Mouse (Mus musculus): ENCODE measurements at regions not wholly inside any gene's neighbourhood (a gene's known extent, or its start where the extent isn't known, plus 50 kb on each side); places are given as distances from the start of the nearest gene placed in this dataset.

GRCm38 (mm10) chr8:24227331-24228072 lies 498.1 kb downstream of the Adam3 start:
- Histone ChIP-seq H3K27ac (ENCODE audit: low read length) (no peak overlapping the region), H3K27me3 (ENCODE audit: control insufficient read depth, insufficient read depth, low read length) (no peaks in the 10 kb centered on the region), H3K36me3 (ENCODE audit: control insufficient read depth, insufficient read depth, low read length) (no peaks in the 10 kb centered on the region), H3K4me1 (ENCODE audit: control insufficient read depth, insufficient read depth, low read length) (no peaks in the 10 kb centered on the region), H3K4me3 (ENCODE audit: low read depth, low read length) (no peak overlapping the region), H3K9me3 (ENCODE audit: control insufficient read depth, low read depth, low read length) (no peaks in the 10 kb centered on the region), H3K9ac (replicated peaks; ENCODE audit: low read depth, low read length) (no peak overlapping the region), H3K4me2 (replicated peaks; ENCODE audit: low read depth, low read length) (no peak overlapping the region)
- ATAC-seq (ENCODE audit: insufficient number of reproducible peaks, insufficient read depth, low FRiP score, low read depth): 0 out of 2 replicates have a peak, but pooled peaks have one; percentile 28
- WGBS: 44% methylated on average over 5 of the region's 5 CpGs

GRCm38 (mm10) chr8:24220222-24220621 lies 505.4 kb downstream of the Adam3 start:
- H3K27me3 ChIP-seq (ENCODE audit: control insufficient read depth, insufficient read depth, low read length): no peaks in the 10 kb centered on the region
- H3K36me3 ChIP-seq (ENCODE audit: control insufficient read depth, insufficient read depth, low read length): no peaks in the 10 kb centered on the region
- no peak overlapping the region for H3K4me3 ChIP-seq (ENCODE audit: low read depth, low read length)
- no peaks in the 10 kb centered on the region for H3K4me1 ChIP-seq (ENCODE audit: control insufficient read depth, insufficient read depth, low read length)
- ATAC-seq (ENCODE audit: insufficient number of reproducible peaks, insufficient read depth, low FRiP score, low read depth): no peak
- H3K4me2 ChIP-seq (replicated peaks; ENCODE audit: low read depth, low read length): no peak overlapping the region
- H3K9ac ChIP-seq (replicated peaks; ENCODE audit: low read depth, low read length): no peak overlapping the region
- WGBS: 41% methylated on average over 8 of the region's 8 CpGs
- no peak overlapping the region for H3K27ac ChIP-seq (ENCODE audit: low read length)
- H3K9me3 ChIP-seq (ENCODE audit: control insufficient read depth, low read depth, low read length): no peaks in the 10 kb centered on the region

GRCm38 (mm10) chr8:24216655-24217054 lies 509.0 kb downstream of the Adam3 start:
- Histone ChIP-seq H3K27ac (ENCODE audit: low read length) (no peak overlapping the region), H3K4me2 (replicated peaks; ENCODE audit: low read depth, low read length) (no peak overlapping the region), H3K9me3 (ENCODE audit: control insufficient read depth, low read depth, low read length) (no peaks in the 10 kb centered on the region), H3K4me1 (ENCODE audit: control insufficient read depth, insufficient read depth, low read length) (no peaks in the 10 kb centered on the region), H3K9ac (replicated peaks; ENCODE audit: low read depth, low read length) (no peak overlapping the region), H3K27me3 (ENCODE audit: control insufficient read depth, insufficient read depth, low read length) (no peaks in the 10 kb centered on the region), H3K4me3 (ENCODE audit: low read depth, low read length) (no peak overlapping the region), H3K36me3 (ENCODE audit: control insufficient read depth, insufficient read depth, low read length) (no peaks in the 10 kb centered on the region)
- no peak for ATAC-seq (ENCODE audit: insufficient number of reproducible peaks, insufficient read depth, low FRiP score, low read depth)
- WGBS: 80% methylated on average over 6 of the region's 6 CpGs

GRCm38 (mm10) chr8:24215510-24216138 lies 510.0 kb downstream of the Adam3 start:
- no peak for ATAC-seq (ENCODE audit: insufficient number of reproducible peaks, insufficient read depth, low FRiP score, low read depth)
- no peak overlapping the region for H3K9ac ChIP-seq (replicated peaks; ENCODE audit: low read depth, low read length)
- no peak overlapping the region for H3K4me2 ChIP-seq (replicated peaks; ENCODE audit: low read depth, low read length)
- no peak overlapping the region for H3K4me3 ChIP-seq (ENCODE audit: low read depth, low read length)
- 55% methylated on average over 9 of the region's 9 CpGs for WGBS
- no peaks in the 10 kb centered on the region for H3K27me3 ChIP-seq (ENCODE audit: control insufficient read depth, insufficient read depth, low read length)
- no peak overlapping the region for H3K27ac ChIP-seq (ENCODE audit: low read length)
- H3K36me3 ChIP-seq (ENCODE audit: control insufficient read depth, insufficient read depth, low read length): no peaks in the 10 kb centered on the region
- no peaks in the 10 kb centered on the region for H3K9me3 ChIP-seq (ENCODE audit: control insufficient read depth, low read depth, low read length)
- H3K4me1 ChIP-seq (ENCODE audit: control insufficient read depth, insufficient read depth, low read length): no peaks in the 10 kb centered on the region

- 82% methylated on average over 4 of the region's 4 CpGs for WGBS
- H3K4me1 ChIP-seq (ENCODE audit: control insufficient read depth, insufficient read depth, low read length): no peaks in the 10 kb centered on the region
- H3K27ac ChIP-seq (ENCODE audit: low read length): no peak overlapping the region
- H3K4me2 ChIP-seq (replicated peaks; ENCODE audit: low read depth, low read length): no peak overlapping the region
- H3K9me3 ChIP-seq (ENCODE audit: control insufficient read depth, low read depth, low read length): no peaks in the 10 kb centered on the region
- H3K36me3 ChIP-seq (ENCODE audit: control insufficient read depth, insufficient read depth, low read length): no peaks in the 10 kb centered on the region
- no peak for ATAC-seq (ENCODE audit: insufficient number of reproducible peaks, insufficient read depth, low FRiP score, low read depth)
- H3K9ac ChIP-seq (replicated peaks; ENCODE audit: low read depth, low read length): no peak overlapping the region
- H3K4me3 ChIP-seq (ENCODE audit: low read depth, low read length): no peak overlapping the region
- H3K27me3 ChIP-seq (ENCODE audit: control insufficient read depth, insufficient read depth, low read length): no peaks in the 10 kb centered on the region
Measured at GRCm38 (mm10) chr8:24214315-24214714, 511.3 kb downstream of the Adam3 start.

DNA sequence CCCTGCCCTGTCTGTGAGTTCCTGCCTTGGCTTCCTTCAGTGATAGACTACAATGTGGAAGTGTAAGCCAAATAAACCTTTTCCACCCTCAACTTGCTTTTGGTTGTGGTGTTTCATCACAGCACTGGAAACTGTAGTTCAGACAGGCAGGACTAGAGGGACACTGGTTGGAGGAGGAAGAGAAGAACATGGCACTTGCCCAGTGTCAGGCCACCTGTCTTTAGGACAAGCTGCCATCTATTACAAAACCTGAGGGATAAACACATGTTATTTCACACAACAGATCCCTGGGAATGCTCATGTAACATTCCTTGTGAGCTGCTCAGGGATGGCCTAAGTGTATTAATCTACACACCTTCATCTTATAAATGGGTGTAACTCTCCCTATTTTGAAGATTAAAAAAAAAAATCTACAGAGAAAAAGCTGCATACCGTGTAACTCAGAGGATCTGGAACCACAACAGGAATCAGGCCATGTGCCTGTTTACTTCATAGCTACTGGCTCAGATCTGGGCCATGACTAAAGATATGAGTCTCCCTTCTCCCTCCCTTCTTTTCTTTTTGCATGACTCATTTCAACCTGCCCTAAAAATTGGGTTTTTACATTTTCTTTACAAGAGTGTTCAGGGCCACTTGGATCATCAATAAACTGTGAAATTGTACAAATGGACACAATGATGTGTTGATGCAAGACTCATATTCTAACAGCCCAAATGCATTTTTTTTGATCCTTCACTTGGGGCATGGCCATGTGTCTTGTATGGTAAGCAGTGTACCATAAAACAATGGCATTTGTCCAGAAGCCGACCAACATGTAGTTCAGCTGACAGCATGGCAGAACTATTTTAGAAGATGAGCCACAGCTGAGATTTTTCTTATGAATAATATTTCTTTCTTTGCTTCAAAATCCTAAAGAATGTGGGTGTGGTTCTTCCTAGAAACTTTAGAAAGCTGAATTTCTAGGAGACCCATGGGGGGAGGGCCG lies 513.1 kb downstream of the Adam3 start:
- H3K27me3 ChIP-seq (ENCODE audit: control insufficient read depth, insufficient read depth, low read length): no peaks in the 10 kb centered on the region
- no peaks in the 10 kb centered on the region for H3K36me3 ChIP-seq (ENCODE audit: control insufficient read depth, insufficient read depth, low read length)
- H3K4me3 ChIP-seq (ENCODE audit: low read depth, low read length): no peak overlapping the region
- H3K9me3 ChIP-seq (ENCODE audit: control insufficient read depth, low read depth, low read length): no peaks in the 10 kb centered on the region
- no peak for ATAC-seq (ENCODE audit: insufficient number of reproducible peaks, insufficient read depth, low FRiP score, low read depth)
- no peaks in the 10 kb centered on the region for H3K4me1 ChIP-seq (ENCODE audit: control insufficient read depth, insufficient read depth, low read length)
- 78% methylated on average over 3 of the region's 3 CpGs for WGBS
- H3K9ac ChIP-seq (replicated peaks; ENCODE audit: low read depth, low read length): no peak overlapping the region
- H3K4me2 ChIP-seq (replicated peaks; ENCODE audit: low read depth, low read length): no peak overlapping the region
- H3K27ac ChIP-seq (ENCODE audit: low read length): no peak overlapping the region

DNA sequence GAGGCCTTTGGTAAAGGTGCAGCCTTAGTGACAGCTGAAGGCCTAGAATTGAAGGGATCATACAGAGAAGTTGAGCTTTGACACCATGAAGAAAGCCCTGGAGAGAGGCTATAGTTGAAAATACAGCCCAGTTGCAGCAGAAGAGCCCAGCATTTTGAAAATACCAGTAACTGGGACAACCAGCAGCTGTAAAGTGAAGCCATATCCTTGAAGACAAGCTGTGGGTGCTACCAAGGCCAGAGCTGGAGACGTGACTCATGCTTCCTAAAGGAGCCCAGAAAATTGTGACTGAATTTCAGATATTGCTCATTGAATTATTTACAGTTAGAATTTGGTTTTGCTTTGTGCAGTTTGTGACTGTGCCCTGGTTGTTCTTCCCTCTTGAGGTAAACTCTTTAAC lies 514.6 kb downstream of the Adam3 start:
- Histone ChIP-seq H3K27ac (ENCODE audit: low read length) (no peak overlapping the region), H3K4me3 (ENCODE audit: low read depth, low read length) (no peak overlapping the region), H3K27me3 (ENCODE audit: control insufficient read depth, insufficient read depth, low read length) (no peaks in the 10 kb centered on the region), H3K9ac (replicated peaks; ENCODE audit: low read depth, low read length) (no peak overlapping the region), H3K4me2 (replicated peaks; ENCODE audit: low read depth, low read length) (no peak overlapping the region), H3K9me3 (ENCODE audit: control insufficient read depth, low read depth, low read length) (no peaks in the 10 kb centered on the region), H3K36me3 (ENCODE audit: control insufficient read depth, insufficient read depth, low read length) (no peaks in the 10 kb centered on the region), H3K4me1 (ENCODE audit: control insufficient read depth, insufficient read depth, low read length) (no peaks in the 10 kb centered on the region)
- 71% methylated on average over 1 of the region's 1 CpGs for WGBS
- ATAC-seq (ENCODE audit: insufficient number of reproducible peaks, insufficient read depth, low FRiP score, low read depth): no peak

All from stomach, embryonic 14.5 days (tissue).